Mouse (Mus musculus): ENCODE measurements around the gene Hspa1a. TPM values are rescaled to one million over a fixed set of nuclear protein-coding genes. Genes with fewer than 3 reads are reported as not detected.
"Not testable (repeated sequence)": the region's sequence is repeated elsewhere in the genome, so short reads cannot be mapped to it uniquely, and the experiment has no call there.

The Hspa1a gene
- polyA plus RNA-seq, 1 experiment = 12.0 TPM

DNA sequence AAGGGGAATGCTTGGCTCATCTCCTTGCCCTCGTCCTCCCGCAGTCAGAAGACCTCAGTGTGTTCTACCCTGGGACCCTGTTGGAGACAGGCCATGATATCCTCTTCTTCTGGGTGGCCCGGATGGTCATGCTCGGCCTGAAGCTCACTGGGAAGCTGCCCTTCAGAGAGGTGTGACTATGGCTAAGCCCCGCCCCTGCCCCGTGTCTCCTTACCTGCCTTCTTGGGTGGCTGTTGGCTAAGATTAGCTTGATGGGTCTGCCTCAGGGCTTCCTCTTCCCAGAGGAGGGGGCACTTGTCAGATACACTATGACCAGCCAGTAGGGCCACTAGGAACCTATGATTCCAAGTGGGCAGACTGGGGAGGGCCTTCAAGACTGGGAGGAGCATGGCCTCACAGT is 41.3 kb upstream of the Hspa1a start:
- Histone ChIP-seq H3K4me3 (ENCODE audit: insufficient read depth, low read length) (no peak overlapping the region), H3K4me1 (ENCODE audit: control insufficient read depth, insufficient read depth, low read length) (no peaks in the 10 kb centered on the region), H3K27ac (ENCODE audit: insufficient read depth, low read length) (no peak overlapping the region)
- no peak for TF ChIP-seq CTCF (IDR thresholded peaks at IDR 0.05; ENCODE audit: extremely low read depth, insufficient read depth, low read length)
- no peak for TF ChIP-seq POLR2A (IDR thresholded peaks at IDR 0.05; ENCODE audit: extremely low read depth, insufficient read depth, low read length)

DNA sequence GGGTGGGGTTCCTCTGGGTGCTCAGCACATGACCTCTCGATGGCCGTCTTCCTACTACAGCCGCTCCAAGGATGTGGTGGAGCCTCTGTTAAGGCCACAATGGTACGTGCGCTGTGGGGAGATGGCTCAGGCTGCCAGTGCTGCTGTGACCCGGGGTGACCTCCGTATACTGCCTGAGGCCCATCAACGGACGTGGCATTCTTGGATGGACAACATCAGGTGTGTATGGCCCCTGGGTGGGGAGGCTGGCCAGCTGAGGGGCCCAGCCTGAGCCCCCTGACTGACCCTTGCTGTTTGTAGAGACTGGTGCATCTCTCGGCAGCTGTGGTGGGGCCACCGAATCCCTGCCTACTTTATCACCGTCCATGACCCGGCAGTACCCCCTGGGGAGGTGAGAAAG is 40.5 kb upstream of the Hspa1a start:
- Histone ChIP-seq H3K4me3 (ENCODE audit: insufficient read depth, low read length) (no peak overlapping the region), H3K27ac (ENCODE audit: insufficient read depth, low read length) (no peak overlapping the region), H3K4me1 (ENCODE audit: control insufficient read depth, insufficient read depth, low read length) (no peaks in the 10 kb centered on the region)
- TF ChIP-seq POLR2A (IDR thresholded peaks at IDR 0.05; ENCODE audit: extremely low read depth, insufficient read depth, low read length) = no peak
- no peak for TF ChIP-seq CTCF (IDR thresholded peaks at IDR 0.05; ENCODE audit: extremely low read depth, insufficient read depth, low read length)

DNA sequence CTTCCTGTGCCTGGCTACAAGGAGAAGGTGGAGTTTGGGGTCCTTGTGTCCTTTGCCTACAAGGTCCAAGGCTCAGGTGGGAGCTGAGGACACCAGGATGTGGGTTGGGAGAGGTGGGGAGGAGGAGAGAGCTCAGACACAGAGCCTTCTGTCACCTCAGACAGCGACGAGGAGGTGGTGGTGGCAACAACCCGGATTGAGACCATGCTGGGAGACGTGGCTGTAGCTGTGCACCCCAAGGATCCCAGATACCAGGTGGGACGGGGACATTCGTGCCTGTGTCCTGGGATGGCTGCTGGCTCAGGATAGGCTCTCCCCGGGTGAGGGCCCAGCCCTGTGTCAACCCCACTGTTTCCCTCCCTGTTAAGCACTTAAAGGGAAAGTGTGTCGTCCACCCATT is 39.5 kb upstream of the Hspa1a start:
- Histone ChIP-seq H3K4me1 (ENCODE audit: control insufficient read depth, insufficient read depth, low read length) (no peaks in the 10 kb centered on the region), H3K27ac (ENCODE audit: insufficient read depth, low read length) (no peak overlapping the region), H3K4me3 (ENCODE audit: insufficient read depth, low read length) (no peak overlapping the region)
- TF ChIP-seq CTCF (IDR thresholded peaks at IDR 0.05; ENCODE audit: extremely low read depth, insufficient read depth, low read length) (no peak), POLR2A (IDR thresholded peaks at IDR 0.05; ENCODE audit: extremely low read depth, insufficient read depth, low read length) (no peak)

DNA sequence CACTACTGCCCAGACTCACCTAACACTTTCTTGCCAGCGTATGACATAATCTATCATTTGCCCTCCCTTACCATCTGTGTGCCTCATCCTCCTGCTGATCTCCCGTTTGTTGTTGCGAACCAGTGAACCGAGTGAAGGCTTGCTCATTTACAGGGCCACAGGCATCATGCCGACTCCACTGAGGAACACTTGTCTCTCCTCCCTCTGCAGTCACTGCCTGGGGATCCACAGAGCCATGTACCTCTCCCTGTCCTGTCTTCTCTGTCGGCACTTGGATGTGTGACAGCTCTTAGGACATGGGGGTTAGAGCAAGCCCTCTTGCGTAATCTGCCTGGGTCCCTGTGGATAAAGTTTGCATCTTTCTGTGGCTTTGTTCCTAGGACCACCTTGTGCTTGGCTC is 37.6 kb upstream of the Hspa1a start:
- no peaks in the 10 kb centered on the region for H3K4me1 ChIP-seq (ENCODE audit: control insufficient read depth, insufficient read depth, low read length)
- H3K4me3 ChIP-seq (ENCODE audit: insufficient read depth, low read length) = no peak overlapping the region
- no peak for TF ChIP-seq CTCF (IDR thresholded peaks at IDR 0.05; ENCODE audit: extremely low read depth, insufficient read depth, low read length)
- no peak for TF ChIP-seq POLR2A (IDR thresholded peaks at IDR 0.05; ENCODE audit: extremely low read depth, insufficient read depth, low read length)
- no peak overlapping the region for H3K27ac ChIP-seq (ENCODE audit: insufficient read depth, low read length)

DNA sequence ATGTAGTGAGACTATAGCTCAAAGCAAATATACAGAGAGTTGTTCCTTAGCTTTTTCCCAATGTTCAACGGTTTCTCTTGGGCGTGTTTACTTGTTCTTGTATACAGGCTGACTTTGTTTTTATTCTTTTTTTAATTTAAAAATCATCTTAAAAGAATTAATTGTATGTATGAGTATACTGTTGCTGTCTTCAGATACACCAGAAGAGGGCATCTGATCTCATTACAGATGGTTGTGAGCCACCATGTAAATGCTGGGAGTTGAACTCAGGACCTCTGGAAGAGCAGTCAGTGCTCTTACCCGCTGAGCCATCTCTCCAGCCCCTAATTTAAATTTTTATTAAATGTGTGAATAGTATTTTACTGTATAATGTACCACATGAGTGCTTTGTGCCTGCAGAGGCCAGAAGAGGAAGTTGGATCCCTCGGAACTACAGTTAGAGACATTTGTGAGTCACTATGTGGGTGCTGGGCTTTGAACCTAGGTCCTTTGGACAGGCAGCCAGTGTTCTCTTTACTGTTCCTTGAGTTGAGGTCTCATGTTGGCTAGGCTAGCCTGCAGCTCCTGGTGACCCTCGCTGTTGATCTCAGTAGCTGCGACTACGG is 35.5 kb upstream of the Hspa1a start:
- Histone ChIP-seq H3K27ac (ENCODE audit: insufficient read depth, low read length) (no peak overlapping the region), H3K4me3 (ENCODE audit: insufficient read depth, low read length) (no peak overlapping the region), H3K4me1 (ENCODE audit: control insufficient read depth, insufficient read depth, low read length) (peaks cover under 1% of the 10 kb centered on the region; the same call in 1 of the 2 replicates)
- no peak for TF ChIP-seq POLR2A (IDR thresholded peaks at IDR 0.05; ENCODE audit: extremely low read depth, insufficient read depth, low read length)
- no peak for TF ChIP-seq CTCF (IDR thresholded peaks at IDR 0.05; ENCODE audit: extremely low read depth, insufficient read depth, low read length)

DNA sequence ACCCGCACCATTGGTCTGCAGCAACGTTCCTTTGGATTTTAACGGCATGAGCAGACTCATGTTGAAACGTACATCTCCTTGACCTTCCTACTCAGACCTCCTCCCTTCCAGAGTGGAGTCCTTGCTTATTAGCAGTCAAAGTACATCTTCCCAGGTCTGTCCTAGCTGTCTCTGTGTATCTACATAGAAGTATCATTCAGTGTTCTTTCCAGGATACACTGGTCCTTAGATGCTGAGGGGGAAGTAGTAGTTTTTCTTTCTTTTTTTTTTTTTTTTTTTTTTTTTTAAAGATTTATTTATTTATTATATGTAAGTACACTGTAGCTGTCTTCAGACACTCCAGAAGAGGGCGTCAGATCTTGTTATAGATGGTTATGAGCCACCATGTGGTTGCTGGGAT is 33.9 kb upstream of the Hspa1a start:
- not testable (repeated sequence) for H3K27ac ChIP-seq (ENCODE audit: insufficient read depth, low read length); H3K4me1 ChIP-seq (ENCODE audit: control insufficient read depth, insufficient read depth, low read length); H3K4me3 ChIP-seq (ENCODE audit: insufficient read depth, low read length)

DNA sequence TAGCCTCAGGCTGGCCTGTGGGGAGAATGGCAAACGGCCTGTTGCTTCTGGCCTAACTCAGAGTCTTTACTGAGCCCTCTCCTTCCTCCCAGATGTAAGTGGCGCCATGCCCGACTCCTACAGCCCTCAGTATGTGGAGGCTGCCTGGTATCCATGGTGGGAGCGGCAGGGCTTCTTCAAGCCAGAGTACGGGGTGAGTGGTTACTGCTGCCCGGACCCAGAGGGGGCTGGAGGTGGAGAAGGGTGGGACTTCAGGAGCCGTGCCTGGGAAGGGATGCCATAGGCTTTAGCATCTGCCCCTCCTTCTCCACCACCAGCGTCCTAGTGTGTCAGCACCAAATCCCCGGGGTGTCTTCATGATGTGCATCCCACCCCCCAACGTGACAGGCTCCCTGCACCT is 33.2 kb upstream of the Hspa1a start:
- Histone ChIP-seq H3K27ac (ENCODE audit: insufficient read depth, low read length) (no peak overlapping the region), H3K4me3 (ENCODE audit: insufficient read depth, low read length) (no peak overlapping the region), H3K4me1 (ENCODE audit: control insufficient read depth, insufficient read depth, low read length) (peaks cover 4% of the 10 kb centered on the region; the same call in 1 of the 2 replicates)
- TF ChIP-seq CTCF (IDR thresholded peaks at IDR 0.05; ENCODE audit: extremely low read depth, insufficient read depth, low read length) (no peak), POLR2A (IDR thresholded peaks at IDR 0.05; ENCODE audit: extremely low read depth, insufficient read depth, low read length) (no peak)

DNA sequence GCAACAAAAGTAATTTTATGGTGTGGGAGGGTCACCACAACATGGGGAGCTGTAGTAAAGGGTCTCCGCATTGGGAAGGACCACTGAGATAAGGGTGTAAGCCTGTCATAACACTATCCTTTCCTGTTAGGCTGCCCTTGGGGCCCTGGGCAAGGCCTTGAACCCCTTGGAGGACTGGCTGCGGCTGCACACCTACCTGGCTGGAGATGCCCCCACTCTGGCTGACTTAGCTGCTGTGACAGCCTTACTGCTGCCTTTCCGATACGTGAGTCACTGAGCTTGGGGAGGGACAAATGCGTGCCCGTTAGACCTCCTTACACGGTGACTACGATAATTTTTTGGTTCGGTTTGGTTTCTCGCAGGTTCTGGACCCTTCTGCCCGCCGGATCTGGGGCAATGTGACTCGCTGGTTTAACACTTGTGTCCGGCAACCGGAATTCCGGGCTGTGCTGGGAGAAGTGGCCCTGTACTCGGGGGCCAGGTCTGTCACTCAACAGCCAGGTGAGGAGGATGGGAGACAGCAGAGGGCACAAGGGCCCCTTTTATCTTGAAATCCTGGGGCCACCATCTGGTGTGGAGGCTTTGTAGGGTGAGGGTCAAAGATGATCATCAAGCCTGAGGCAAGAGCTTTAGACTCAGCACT is 32.2 kb upstream of the Hspa1a start:
- Histone ChIP-seq H3K4me1 (ENCODE audit: control insufficient read depth, insufficient read depth, low read length) (peaks cover 4% of the 10 kb centered on the region; the same call in 1 of the 2 replicates), H3K27ac (ENCODE audit: insufficient read depth, low read length) (no peak overlapping the region), H3K4me3 (ENCODE audit: insufficient read depth, low read length) (no peak overlapping the region)
- no peak for TF ChIP-seq POLR2A (IDR thresholded peaks at IDR 0.05; ENCODE audit: extremely low read depth, insufficient read depth, low read length)
- no peak for TF ChIP-seq CTCF (IDR thresholded peaks at IDR 0.05; ENCODE audit: extremely low read depth, insufficient read depth, low read length)

DNA sequence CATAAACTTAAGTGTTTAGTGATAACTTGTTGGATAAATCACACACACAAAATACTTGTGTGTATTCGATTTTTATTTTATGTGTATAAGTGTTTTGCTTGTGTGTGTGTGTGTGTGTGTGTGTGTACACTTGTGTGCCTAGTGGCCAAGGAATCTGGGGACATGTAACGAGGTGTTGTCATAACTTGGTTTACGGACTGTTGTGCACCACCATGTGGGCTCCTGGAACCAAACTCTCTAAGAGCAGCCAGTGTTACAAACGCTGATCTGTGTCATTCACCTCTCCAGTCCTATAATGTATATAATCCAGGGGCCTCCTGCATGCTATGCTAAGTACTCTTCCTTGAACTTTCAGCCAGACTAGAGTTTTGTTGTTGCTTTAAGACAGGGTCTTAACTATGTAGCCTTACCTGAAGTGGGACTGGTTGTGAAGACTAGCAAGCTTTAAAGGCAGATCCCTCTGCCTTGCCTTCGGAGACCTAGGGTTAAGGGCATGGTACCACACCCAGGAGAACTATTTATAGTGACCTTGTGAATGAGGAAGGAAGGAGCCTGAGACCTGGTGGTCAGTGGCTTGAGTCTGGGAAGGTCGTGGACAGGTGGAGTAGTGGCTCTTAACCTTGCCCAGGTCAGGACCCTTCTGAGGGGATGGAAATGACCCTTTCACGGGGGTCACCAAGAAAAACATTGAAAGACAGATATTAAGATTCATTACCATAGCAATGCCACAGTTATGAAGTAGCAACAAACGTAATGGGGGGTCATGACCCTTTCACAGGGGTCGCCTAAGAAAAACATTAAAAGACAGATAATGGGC is 31.3 kb upstream of the Hspa1a start:
- H3K27ac ChIP-seq (ENCODE audit: insufficient read depth, low read length) = no peak overlapping the region
- peaks cover 4% of the 10 kb centered on the region; the same call in 1 of the 2 replicates for H3K4me1 ChIP-seq (ENCODE audit: control insufficient read depth, insufficient read depth, low read length)
- no peak for TF ChIP-seq CTCF (IDR thresholded peaks at IDR 0.05; ENCODE audit: extremely low read depth, insufficient read depth, low read length)
- TF ChIP-seq POLR2A (IDR thresholded peaks at IDR 0.05; ENCODE audit: extremely low read depth, insufficient read depth, low read length) = no peak
- H3K4me3 ChIP-seq (ENCODE audit: insufficient read depth, low read length) = no peak overlapping the region
